Mouse (Mus musculus) cortical plate, adult 2 months (tissue): ENCODE measurements around the gene Tspan32. TPM values are rescaled to one million over a fixed set of nuclear protein-coding genes. Genes with fewer than 3 reads are reported as not detected.

Experiments used
- H3K27ac ChIP-seq: fragments of 200-500 bp; 2 replicates; pipeline ENCODE4 v1.5.1; 2012; ENCODE audit warnings: low read length, control low read depth, inconsistent platforms; ENCODE audit not compliant: insufficient read depth
- H3K4me1 ChIP-seq: fragments of 200-500 bp; 2 replicates; pipeline ENCODE4 v1.6.1; 2011; ENCODE audit warnings: low read length; ENCODE audit not compliant: control insufficient read depth, insufficient read depth
- H3K4me3 ChIP-seq: fragments of 200-500 bp; 2 replicates; pipeline ENCODE4 v1.5.1; 2011; ENCODE audit warnings: mild to moderate bottlenecking, low read length, control low read depth; ENCODE audit not compliant: insufficient read depth
- CTCF ChIP-seq: fragments of 200-500 bp; IDR thresholded peaks from 2 replicates; pipeline ENCODE4 v1.5.1; 2011; ENCODE audit warnings: mild to moderate bottlenecking, control low read depth, low read length; ENCODE audit not compliant: insufficient read depth; ENCODE audit errors: extremely low read depth
- POLR2A ChIP-seq: fragments of 200-500 bp; IDR thresholded peaks from 2 replicates; pipeline ENCODE4 v1.6.1; 2011; ENCODE audit warnings: mild to moderate bottlenecking, low read length, control low read depth; ENCODE audit not compliant: insufficient read depth; ENCODE audit errors: extremely low read depth
- polyA plus RNA-seq: library from polyadenylated mRNA; depleted of rRNA; stranded (reverse); fragments of >200 nt; gene quantifications from 2 replicates; pipeline ENCODE4 v1.2.3, GENCODE M21; 2012

Tspan32 gene
- polyA plus RNA-seq, 1 experiment: 0.44 TPM

- Histone ChIP-seq H3K4me1 (no peaks in the 10 kb centered on the region), H3K4me3 (no peak overlapping the region), H3K27ac (no peak overlapping the region)
- TF ChIP-seq POLR2A: no peak
- TF ChIP-seq CTCF: no peak
These were observed 9.8 kb upstream of the Tspan32 start for GRCm38 (mm10) chr7:142995004-142995403.

GRCm38 (mm10) chr7:142995630-142996338 is 9.1 kb upstream of the Tspan32 start:
- H3K4me3 ChIP-seq: no peak overlapping the region
- TF ChIP-seq POLR2A (no peak), CTCF (no peak)

DNA sequence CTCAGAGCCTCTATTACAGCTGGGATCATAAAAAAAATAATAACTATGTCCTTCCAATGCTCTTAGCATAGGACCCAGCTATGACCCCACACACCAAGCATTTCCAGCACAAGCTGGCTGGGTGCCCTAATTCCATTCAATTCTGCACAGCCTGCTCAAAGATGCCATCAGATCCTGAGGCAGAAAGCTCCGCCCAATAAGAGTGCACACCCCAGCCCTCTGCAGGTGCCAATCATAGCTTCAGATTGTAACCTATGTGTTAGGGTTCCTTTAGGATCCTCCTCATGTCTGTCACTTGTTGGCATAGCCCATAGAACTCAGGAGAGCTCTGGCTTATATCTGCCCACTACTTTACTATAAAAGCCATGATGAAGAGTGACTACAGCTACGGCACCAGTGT is 7.8 kb upstream of the Tspan32 start:
- H3K27ac ChIP-seq: no peak overlapping the region
- TF ChIP-seq CTCF: no peak
- no peak overlapping the region for H3K4me3 ChIP-seq
- no peaks in the 10 kb centered on the region for H3K4me1 ChIP-seq

More at GRCm38 (mm10) chr7:142995630-142996338, 9.1 kb upstream of the Tspan32 start:
- H3K4me1 ChIP-seq: no peaks in the 10 kb centered on the region
- H3K27ac ChIP-seq: no peak overlapping the region

- TF ChIP-seq CTCF (no peak), POLR2A (no peak)
- H3K4me3 ChIP-seq: no peak overlapping the region
These were observed 7.3 kb upstream of the Tspan32 start for GRCm38 (mm10) chr7:142997403-142998150.

GRCm38 (mm10) chr7:143002679-143003078 is 2.2 kb upstream of the Tspan32 start:
- Histone ChIP-seq H3K4me3 (no peak overlapping the region), H3K27ac (no peak overlapping the region), H3K4me1 (no peaks in the 10 kb centered on the region)
- TF ChIP-seq CTCF (peak; percentile 31), POLR2A (no peak)

More at GRCm38 (mm10) chr7:142997403-142998150, 7.3 kb upstream of the Tspan32 start:
- Histone ChIP-seq H3K27ac (no peak overlapping the region), H3K4me1 (no peaks in the 10 kb centered on the region)

DNA sequence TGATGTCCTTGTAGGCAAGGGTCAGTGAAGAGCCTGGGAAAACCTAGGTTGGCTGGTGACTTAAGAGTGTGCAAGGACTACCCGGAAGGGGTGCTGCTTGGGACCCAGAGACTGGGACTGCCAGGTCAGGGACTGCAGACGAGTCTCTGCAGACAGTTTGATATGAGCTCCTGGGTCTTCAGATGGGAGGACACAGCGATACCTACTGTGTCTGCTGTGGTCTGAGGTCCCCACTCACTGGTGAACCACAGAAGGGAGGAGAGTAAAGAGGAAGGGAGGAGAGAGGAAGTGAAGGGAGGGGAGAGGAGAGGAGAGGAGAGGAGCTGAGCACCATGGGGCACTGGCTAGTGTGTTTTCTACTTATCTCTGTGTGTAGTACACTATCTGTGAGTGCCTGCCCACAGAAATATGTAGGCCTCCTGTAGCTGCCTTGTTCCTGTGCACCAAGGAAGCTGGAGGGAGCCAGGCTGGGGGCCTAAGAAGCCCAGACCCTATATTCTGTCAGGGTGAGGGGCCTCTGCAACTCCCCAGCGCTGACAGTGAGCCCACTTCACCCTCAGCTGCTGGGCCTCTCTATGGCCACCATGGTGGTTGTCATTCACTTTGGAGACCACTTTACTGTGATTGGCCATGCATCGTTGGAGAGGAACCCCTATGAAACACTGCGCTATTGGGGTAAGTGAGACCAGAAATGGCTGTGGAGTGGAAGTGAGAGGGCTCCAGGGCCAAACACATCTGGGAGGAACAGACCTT is 674 bp downstream of the Tspan32 start:
- Histone ChIP-seq H3K27ac (no peak overlapping the region), H3K4me1 (no peaks in the 10 kb centered on the region), H3K4me3 (no peak overlapping the region)
- TF ChIP-seq CTCF (no peak), POLR2A (no peak)

DNA sequence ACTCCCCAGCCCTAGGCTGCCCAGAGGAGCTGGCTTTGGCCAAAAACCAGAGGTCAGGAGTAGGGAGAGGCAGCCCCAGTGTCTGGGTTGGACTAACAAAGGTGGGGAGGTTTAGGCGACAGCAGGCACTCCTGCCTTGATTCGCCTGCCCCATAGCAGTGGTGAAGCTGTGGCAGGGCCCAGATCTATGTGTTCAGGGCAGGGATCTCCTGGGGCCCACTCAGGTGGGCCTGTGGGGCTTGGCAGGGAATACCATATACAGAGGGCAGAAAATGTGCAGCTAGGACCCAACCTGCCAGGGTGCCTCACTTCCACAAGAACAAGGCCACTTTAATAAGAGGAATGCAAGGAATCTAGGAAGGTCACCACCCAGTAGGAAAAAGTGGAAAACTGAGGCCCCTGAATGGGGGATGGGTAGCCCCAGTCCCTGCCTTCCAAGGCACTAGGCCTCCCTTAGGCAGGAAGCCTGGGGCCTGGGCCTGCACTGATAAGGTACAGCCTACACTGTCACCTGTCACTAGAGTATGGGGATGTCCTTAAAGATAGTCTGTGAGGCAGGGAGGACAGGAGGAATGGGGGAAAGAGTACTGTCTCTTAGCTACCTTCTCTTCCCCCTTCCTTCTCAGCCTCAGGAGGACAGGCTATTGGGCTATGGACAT is 1.4 kb downstream of the Tspan32 start:
- TF ChIP-seq POLR2A: no peak
- no peak for TF ChIP-seq CTCF
- no peak overlapping the region for H3K4me3 ChIP-seq
- H3K27ac ChIP-seq: no peak overlapping the region
- no peaks in the 10 kb centered on the region for H3K4me1 ChIP-seq

DNA sequence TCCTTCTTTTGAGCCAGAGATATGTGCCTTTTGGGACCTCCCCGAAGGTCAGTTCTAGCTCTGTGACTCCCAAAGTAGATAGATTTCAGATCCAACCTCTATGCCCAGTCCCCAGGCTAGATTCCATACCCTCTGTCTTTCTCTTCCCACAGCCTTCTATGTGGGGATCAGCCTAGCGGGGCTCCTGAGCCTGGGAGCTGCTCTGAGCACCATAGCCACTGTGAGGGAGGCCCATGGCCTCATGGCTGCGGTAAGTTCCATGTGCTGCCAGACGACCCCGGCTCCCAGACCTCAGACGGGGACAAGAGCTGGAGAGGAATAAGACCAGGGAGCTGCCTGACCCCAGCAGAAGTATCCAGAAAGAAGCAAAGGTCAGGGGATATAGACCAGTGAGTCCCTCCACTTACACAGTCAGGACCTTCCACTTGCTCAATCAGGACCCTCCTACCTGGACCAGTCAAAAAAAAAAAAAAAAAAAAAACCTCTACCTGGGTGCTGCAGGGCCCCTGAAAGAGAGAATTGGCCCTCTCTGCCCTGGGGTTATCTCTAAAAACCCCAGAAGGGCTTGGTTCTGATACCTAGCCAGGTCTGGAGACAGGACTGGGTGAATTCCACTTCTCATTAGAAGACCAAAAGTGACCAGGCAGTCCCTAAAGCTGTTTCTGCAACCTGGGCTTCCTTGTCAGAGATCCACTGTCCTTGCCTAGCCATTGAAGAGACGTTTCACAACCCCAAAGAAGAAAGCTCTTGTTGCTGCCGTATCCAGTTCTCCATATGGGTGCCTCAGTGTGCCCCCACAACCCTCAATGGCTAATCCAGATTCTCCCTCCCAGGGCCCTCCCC is 2.1 kb downstream of the Tspan32 start:
- H3K4me1 ChIP-seq: no peaks in the 10 kb centered on the region
- TF ChIP-seq CTCF (no peak), POLR2A (no peak)
- no peak overlapping the region for H3K4me3 ChIP-seq
- no peak overlapping the region for H3K27ac ChIP-seq
